Comparison of ENCODE assay signal across 17 mouse cellular contexts in genomic region chr2:83165853-83166252, GRCm38 (mm10).
DNase-seq lines count a peak whose midpoint lies in the region; ATAC-seq and TF ChIP-seq lines count a peak whose summit lies in the region.
"Had no signal": no experiment of that assay in that cellular context is flagged by ENCODE, and none has a peak within 500 bp of the region (broad histone marks: within the 10 kb centered on the region; RNA-seq: fewer than 3 reads in every experiment).

No protein-coding gene starts in this region.

- whole genome bisulfite sequencing in forebrain, embryonic 11.5 days: 48% methylated on average over 4 of the region's 4 CpGs
- WGBS in forebrain, embryonic 10.5 days: 61% methylated on average over 4 of the region's 4 CpGs
- 58% methylated on average over 4 of the region's 4 CpGs for WGBS in embryonic facial prominence, embryonic 14.5 days
- 26% methylated on average over 4 of the region's 4 CpGs for WGBS in hindbrain, embryonic 16.5 days
- WGBS in liver, embryonic 12.5 days (ENCODE audit: insufficient replicate concordance): 64% methylated on average over 4 of the region's 4 CpGs

- ATAC-seq in forebrain, embryonic 11.5 days (replicated peaks; ENCODE audit: low FRiP score): peak; percentile 80
- no peak for ATAC-seq in embryonic facial prominence, embryonic 14.5 days (ENCODE audit: low read depth)
- peak; percentile 83; the same call in 1 of the 2 replicates for ATAC-seq in hindbrain, embryonic 16.5 days
- no peak for ATAC-seq in liver, embryonic 12.5 days
- ATAC-seq: CD4-positive, CD25-positive, alpha-beta regulatory T cell, adult 4 months had no signal

- TF ChIP-seq POLR2A in brain, embryonic 14.5 days (IDR thresholded peaks at IDR 0.05; ENCODE audit: borderline replicate concordance, extremely low read depth, insufficient read depth, insufficient read length, poor library complexity, severe bottlenecking): no peak

- no peak overlapping the region for H3K27ac ChIP-seq in forebrain, embryonic 11.5 days (ENCODE audit: low read depth, low read length)
- no peak overlapping the region for H3K27ac ChIP-seq in forebrain, embryonic 10.5 days
- H3K27ac ChIP-seq in embryonic facial prominence, embryonic 14.5 days (replicated peaks; ENCODE audit: low read depth, low read length): no peak overlapping the region
- no peak overlapping the region for H3K27ac ChIP-seq in hindbrain, embryonic 16.5 days (ENCODE audit: low read depth, low read length)
- H3K27ac ChIP-seq in liver, embryonic 12.5 days: no peak overlapping the region
- H3K27ac ChIP-seq: embryonic facial prominence, embryonic 12.5 days; gastrocnemius, adult 2 months; heart, adult 2 months had no signal

- no peak overlapping the region for H3K4me3 ChIP-seq in forebrain, embryonic 11.5 days (ENCODE audit: low read depth, low read length)
- no peak overlapping the region for H3K4me3 ChIP-seq in forebrain, embryonic 10.5 days
- H3K4me3 ChIP-seq in embryonic facial prominence, embryonic 14.5 days (ENCODE audit: low read depth, low read length): no peak overlapping the region
- no peak overlapping the region for H3K4me3 ChIP-seq in hindbrain, embryonic 16.5 days (ENCODE audit: low read length)
- H3K4me3 ChIP-seq in liver, embryonic 12.5 days: no peak overlapping the region
- H3K4me3 ChIP-seq: embryonic facial prominence, embryonic 12.5 days; gastrocnemius, adult 2 months; heart, adult 2 months had no signal

- no peaks in the 10 kb centered on the region for H3K36me3 ChIP-seq in forebrain, embryonic 11.5 days (ENCODE audit: control insufficient read depth, insufficient read depth, low read length)
- no peaks in the 10 kb centered on the region for H3K36me3 ChIP-seq in forebrain, embryonic 10.5 days (replicated peaks)
- H3K36me3 ChIP-seq in embryonic facial prominence, embryonic 14.5 days (ENCODE audit: control insufficient read depth, insufficient read depth, low read length): no peaks in the 10 kb centered on the region
- H3K36me3 ChIP-seq in hindbrain, embryonic 16.5 days (ENCODE audit: control insufficient read depth, insufficient read depth, low read length): no peaks in the 10 kb centered on the region
- no peaks in the 10 kb centered on the region for H3K36me3 ChIP-seq in liver, embryonic 12.5 days
- H3K36me3 ChIP-seq: embryonic facial prominence, embryonic 12.5 days had no signal

- no peaks in the 10 kb centered on the region for H3K27me3 ChIP-seq in forebrain, embryonic 11.5 days (ENCODE audit: control insufficient read depth, insufficient read depth, low read length)
- H3K27me3 ChIP-seq in forebrain, embryonic 10.5 days (ENCODE audit: poor library complexity, severe bottlenecking): no peaks in the 10 kb centered on the region
- no peaks in the 10 kb centered on the region for H3K27me3 ChIP-seq in embryonic facial prominence, embryonic 14.5 days (replicated peaks; ENCODE audit: control insufficient read depth, insufficient read depth, low read length)
- H3K27me3 ChIP-seq in hindbrain, embryonic 16.5 days (replicated peaks; ENCODE audit: control insufficient read depth, insufficient read depth, low read length): no peaks in the 10 kb centered on the region
- H3K27me3 ChIP-seq in liver, embryonic 12.5 days (replicated peaks): no peaks in the 10 kb centered on the region
- H3K27me3 ChIP-seq: embryonic facial prominence, embryonic 12.5 days had no signal

- TF ChIP-seq CTCF in brain, embryonic 14.5 days (IDR thresholded peaks at IDR 0.05; ENCODE audit: borderline replicate concordance, extremely low read depth, insufficient read depth, insufficient read length): no peak

- no peak overlapping the region for H3K9ac ChIP-seq in forebrain, embryonic 11.5 days (ENCODE audit: low read length)
- H3K9ac ChIP-seq in embryonic facial prominence, embryonic 14.5 days (ENCODE audit: low read depth, low read length): no peak overlapping the region
- no peak overlapping the region for H3K9ac ChIP-seq in hindbrain, embryonic 16.5 days (ENCODE audit: low read depth, low read length)
- H3K9ac ChIP-seq in liver, embryonic 12.5 days: no peak overlapping the region
- H3K9ac ChIP-seq: embryonic facial prominence, embryonic 12.5 days had no signal

- no peak overlapping the region for H3K4me2 ChIP-seq in forebrain, embryonic 11.5 days (ENCODE audit: low read depth, low read length, severe bottlenecking)
- no peak overlapping the region for H3K4me2 ChIP-seq in embryonic facial prominence, embryonic 14.5 days (ENCODE audit: low read depth, low read length)
- no peak overlapping the region for H3K4me2 ChIP-seq in hindbrain, embryonic 16.5 days (ENCODE audit: low read length)
- no peak overlapping the region for H3K4me2 ChIP-seq in liver, embryonic 12.5 days
- H3K4me2 ChIP-seq: embryonic facial prominence, embryonic 12.5 days; liver, embryonic 11.5 days had no signal

- no peaks in the 10 kb centered on the region for H3K4me1 ChIP-seq in forebrain, embryonic 11.5 days (replicated peaks; ENCODE audit: control insufficient read depth, insufficient read depth, low read length)
- H3K4me1 ChIP-seq in forebrain, embryonic 10.5 days: no peaks in the 10 kb centered on the region; the same call in 1 of the 2 replicates
- H3K4me1 ChIP-seq in embryonic facial prominence, embryonic 14.5 days (ENCODE audit: control insufficient read depth, insufficient read depth, low read length): no peaks in the 10 kb centered on the region
- no peaks in the 10 kb centered on the region; the same call in 1 of the 2 replicates for H3K4me1 ChIP-seq in hindbrain, embryonic 16.5 days (ENCODE audit: control insufficient read depth, insufficient read depth, low read depth, low read length)
- H3K4me1 ChIP-seq in liver, embryonic 12.5 days: no peaks in the 10 kb centered on the region
- H3K4me1 ChIP-seq: embryonic facial prominence, embryonic 12.5 days had no signal

- no peaks in the 10 kb centered on the region for H3K9me3 ChIP-seq in forebrain, embryonic 11.5 days (ENCODE audit: control insufficient read depth, low read length)
- no peaks in the 10 kb centered on the region for H3K9me3 ChIP-seq in forebrain, embryonic 10.5 days
- H3K9me3 ChIP-seq in embryonic facial prominence, embryonic 14.5 days (ENCODE audit: control insufficient read depth, low read length): no peaks in the 10 kb centered on the region
- H3K9me3 ChIP-seq in hindbrain, embryonic 16.5 days (ENCODE audit: control insufficient read depth, low read length): no peaks in the 10 kb centered on the region
- no peaks in the 10 kb centered on the region for H3K9me3 ChIP-seq in liver, embryonic 12.5 days (replicated peaks)
- H3K9me3 ChIP-seq: embryonic facial prominence, embryonic 12.5 days had no signal

- no peak for DNase-seq in forebrain, embryonic 11.5 days (ENCODE audit: low spot score)
- DNase-seq in forebrain, embryonic 10.5 days (ENCODE audit: extremely low spot score, low spot score): no peak
- DNase-seq in brain, embryonic 14.5 days (ENCODE audit: low read depth): peak; percentile 77
- DNase-seq in embryonic facial prominence, embryonic 14.5 days (ENCODE audit: low spot score): peak; percentile 11
- no peak for DNase-seq in thymus, postnatal 25 days
- no peak for DNase-seq in right cerebral cortex, postnatal 36 days (ENCODE audit: low spot score in 2 of 2)
- DNase-seq: adrenal gland, adult 8-10 months; gastrocnemius, adult 2 months; heart, adult 2 months; kidney, adult 2 months; kidney, postnatal 36 days; right cerebral cortex, postnatal 14 days had no signal

Comparison
In these comparisons a context has a peak if more than half of its experiments do, and no peak if none do; other contexts are left out.
1. ATAC-seq: peak in forebrain, embryonic 11.5 days (single experiment) and hindbrain, embryonic 16.5 days (single experiment); none in embryonic facial prominence, embryonic 14.5 days (single experiment) and liver, embryonic 12.5 days (single experiment).
2. DNase-seq: peak in brain, embryonic 14.5 days (single experiment) and embryonic facial prominence, embryonic 14.5 days (single experiment); none in forebrain, embryonic 11.5 days (single experiment), forebrain, embryonic 10.5 days (single experiment), thymus, postnatal 25 days (single experiment) and right cerebral cortex, postnatal 36 days (0 of 2).